Mouse (Mus musculus) olfactory bulb, adult 2 months (tissue): Measurements from ENCODE around the gene Gm10644. TPM values are rescaled to one million over a fixed set of nuclear protein-coding genes. Genes with fewer than 3 reads are reported as not detected.

Experiments
- H3K27ac ChIP-seq: fragments of 200-500 bp; 2 replicates; pipeline ENCODE4 v1.5.1; 2012; ENCODE audit warnings: low read depth, low read length; ENCODE audit not compliant: insufficient read depth
- H3K4me1 ChIP-seq: fragments of 200-500 bp; 2 replicates; pipeline ENCODE4 v1.6.1; 2012; ENCODE audit warnings: low read length; ENCODE audit not compliant: control insufficient read depth, insufficient read depth
- H3K4me3 ChIP-seq: fragments of 200-500 bp; 2 replicates; pipeline ENCODE4 v1.5.1; 2012; ENCODE audit warnings: mild to moderate bottlenecking, low read depth, low read length, moderate library complexity; ENCODE audit not compliant: insufficient read depth
- CTCF ChIP-seq: fragments of 200-500 bp; IDR thresholded peaks from 2 replicates; pipeline ENCODE4 v1.5.1; 2012; ENCODE audit warnings: low read depth, mild to moderate bottlenecking, low read length, moderate library complexity; ENCODE audit not compliant: insufficient read depth
- POLR2A ChIP-seq: fragments of 200-500 bp; IDR thresholded peaks from 2 replicates; pipeline ENCODE4 v1.6.1; 2012; ENCODE audit warnings: mild to moderate bottlenecking, low read depth, low read length, moderate library complexity; ENCODE audit not compliant: insufficient read depth
- WGBS: fragments of 180-500 bp; shearing (Covaris S2); methylation state at CpG from one replicate; pipeline ENCODE4 v1.1.7; 2018; 5-methylcytosine and 5-hydroxymethylcytosine counted together
- polyA plus RNA-seq: library from polyadenylated mRNA; stranded (reverse); fragments of >200 nt; gene quantifications from 2 replicates; pipeline ENCODE4 v1.2.4, GENCODE M21; 2012; ENCODE audit warnings: low replicate concordance; ENCODE audit not compliant: missing spikeins, insufficient read depth, insufficient read length

The Gm10644 gene
- polyA plus RNA-seq, 1 experiment = not detected

- Histone ChIP-seq H3K27ac (peak overlapping the region; percentile 76), H3K4me3 (peak overlapping the region; percentile 94), H3K4me1 (peaks cover 34% of the 10 kb centered on the region)
- TF ChIP-seq CTCF (no peak), POLR2A (no peak)
- WGBS = 1% methylated on average over 37 of the region's 37 CpGs
These were observed 18.4 kb upstream of the Gm10644 start for GRCm38 (mm10) chr8:83973161-83974031.

GRCm38 (mm10) chr8:83972150-83973120 is 17.4 kb upstream of the Gm10644 start, which contains the start of gene Prkaca:
Gene Prkaca, plus strand, starts transcription at chr8:83972993.
- under 1% methylated on average over 91 of the region's 94 CpGs for WGBS

DNA sequence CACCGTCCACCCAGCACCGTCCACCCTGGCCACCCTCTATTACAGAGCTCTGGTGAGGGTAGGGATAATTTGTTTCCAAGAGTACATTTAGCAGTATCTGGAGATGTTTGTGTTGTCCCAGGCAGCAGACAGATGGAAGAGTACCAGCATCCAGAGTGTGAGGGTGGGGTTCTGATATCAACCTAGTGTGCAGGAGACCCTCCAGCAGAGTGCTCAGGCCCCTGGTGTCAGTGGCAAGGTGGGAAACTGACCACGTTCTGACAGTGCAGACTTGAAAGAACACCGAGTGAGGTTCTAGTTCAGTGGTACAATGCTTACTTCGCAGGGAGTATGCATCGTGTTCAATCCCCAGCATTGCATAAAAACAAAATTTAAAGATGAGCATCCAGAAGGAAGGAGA is 16.7 kb upstream of the Gm10644 start:
- no peak overlapping the region for H3K4me3 ChIP-seq
- TF ChIP-seq CTCF (no peak), POLR2A (no peak)

More at GRCm38 (mm10) chr8:83972150-83973120, 17.4 kb upstream of the Gm10644 start, which contains the start of gene Prkaca:
- Histone ChIP-seq H3K27ac (peak within 1 kb of the TSS; percentile 76), H3K4me1 (peaks cover 25% of the 10 kb centered on the region), H3K4me3 (peak within 1 kb of the TSS; percentile 94)
- TF ChIP-seq POLR2A (peak; percentile 29; the same call in 1 of the 2 replicates), CTCF (no peak)

GRCm38 (mm10) chr8:83971121-83971520 is 16.1 kb upstream of the Gm10644 start:
- Histone ChIP-seq H3K27ac (no peak overlapping the region), H3K4me1 (peaks cover 12% of the 10 kb centered on the region), H3K4me3 (no peak overlapping the region)
- TF ChIP-seq POLR2A = no peak
- TF ChIP-seq CTCF = no peak
- WGBS = 87% methylated on average over 4 of the region's 4 CpGs

More for the DNA sequence above, 16.7 kb upstream of the Gm10644 start:
- Histone ChIP-seq H3K4me1 (peaks cover 17% of the 10 kb centered on the region), H3K27ac (no peak overlapping the region)
- WGBS = 77% methylated on average over 6 of the region's 6 CpGs

DNA sequence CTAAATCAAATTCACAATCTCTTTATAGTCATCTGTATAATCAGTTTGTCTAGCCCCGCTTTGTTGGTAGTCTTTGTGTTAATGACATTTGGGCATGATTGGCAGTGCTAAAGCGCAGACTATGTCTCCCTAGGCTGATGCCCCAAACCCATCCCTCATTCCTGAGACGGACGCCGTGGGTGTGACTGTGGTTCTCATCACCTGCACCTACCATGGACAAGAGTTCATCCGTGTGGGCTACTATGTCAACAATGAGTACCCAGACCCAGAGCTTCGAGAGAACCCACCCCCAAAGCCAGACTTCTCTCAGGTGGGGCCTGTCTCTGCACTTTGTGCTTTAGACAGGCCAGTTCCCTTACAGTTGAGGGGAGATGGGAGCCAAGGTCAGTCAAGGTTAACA is 12.7 kb upstream of the Gm10644 start:
- no peak overlapping the region for H3K4me3 ChIP-seq
- H3K4me1 ChIP-seq = no peaks in the 10 kb centered on the region
- TF ChIP-seq POLR2A (no peak), CTCF (no peak)
- WGBS = 98% methylated on average over 7 of the region's 7 CpGs
- H3K27ac ChIP-seq = no peak overlapping the region

GRCm38 (mm10) chr8:83964015-83964765 is 9.2 kb upstream of the Gm10644 start:
- no peaks in the 10 kb centered on the region for H3K4me1 ChIP-seq
- WGBS = 78% methylated on average over 5 of the region's 5 CpGs
- no peak overlapping the region for H3K4me3 ChIP-seq
- TF ChIP-seq POLR2A (no peak), CTCF (no peak)
- H3K27ac ChIP-seq = no peak overlapping the region

- no peak for TF ChIP-seq CTCF
- no peak for TF ChIP-seq POLR2A
- Histone ChIP-seq H3K4me1 (peaks cover 10% of the 10 kb centered on the region), H3K4me3 (no peak overlapping the region), H3K27ac (no peak overlapping the region)
- WGBS = 6% methylated on average over 1 of the region's 1 CpGs
These were observed 1.8 kb upstream of the Gm10644 start for GRCm38 (mm10) chr8:83956789-83957188.

- no peak for TF ChIP-seq CTCF
- TF ChIP-seq POLR2A = no peak
- under 1% methylated on average over 15 of the region's 15 CpGs for WGBS
- Histone ChIP-seq H3K4me3 (peak overlapping the region; percentile 56), H3K4me1 (peaks cover 10% of the 10 kb centered on the region), H3K27ac (no peak overlapping the region)
These were observed 883 bp upstream of the Gm10644 start for GRCm38 (mm10) chr8:83955958-83956218.

DNA sequence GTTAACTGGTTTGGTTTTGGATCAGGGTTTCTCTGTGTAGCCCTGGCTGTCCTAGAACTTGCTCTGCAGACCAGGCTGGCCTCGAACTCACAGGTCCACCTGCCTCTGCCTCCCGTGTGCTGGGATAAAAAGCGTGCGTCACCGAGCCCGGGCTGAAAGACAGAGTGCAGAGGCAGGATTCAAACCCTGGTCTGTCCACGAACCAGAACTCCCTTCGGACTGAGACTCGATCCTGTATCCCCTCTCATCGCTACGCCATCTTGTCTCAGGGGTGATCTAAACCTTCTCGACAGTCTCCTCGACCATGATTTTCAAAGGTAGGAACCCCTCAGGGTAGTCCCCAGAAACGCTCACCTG is 278 bp downstream of the Gm10644 start:
- WGBS = under 1% methylated on average over 14 of the region's 14 CpGs
- H3K27ac ChIP-seq = no peak overlapping the region
- H3K4me1 ChIP-seq = peaks cover 10% of the 10 kb centered on the region

More for the DNA sequence above, 278 bp downstream of the Gm10644 start:
- H3K4me3 ChIP-seq = peak overlapping the region; percentile 39
- TF ChIP-seq POLR2A = no peak; the same call in 1 of the 2 replicates
